Mouse (Mus musculus) kidney, adult 2 months (tissue): ENCODE results near the gene Ermp1. TPM values are rescaled to one million over a fixed set of nuclear protein-coding genes. Genes with fewer than 3 reads are reported as not detected.
A peak's percentile ranks its signal among the peaks of the same experiment; 100 is the strongest.

Experiments used
- DNase-seq: peaks from one replicate; pipeline ENCODE4 v3.0.0; 2021
- H3K27ac ChIP-seq: fragments of 200-500 bp; 2 replicates; pipeline ENCODE4 v1.5.1; 2012; ENCODE audit warnings: low read depth, low read length, control low read depth, inconsistent platforms; ENCODE audit not compliant: insufficient read depth
- H3K27me3 ChIP-seq: fragments of 200-500 bp; replicated peaks from 2 replicates; pipeline ENCODE4 v1.6.1; 2012; ENCODE audit warnings: mild to moderate bottlenecking, moderate library complexity, low read length, inconsistent platforms; ENCODE audit not compliant: control insufficient read depth, insufficient read depth
- H3K36me3 ChIP-seq: fragments of 200-500 bp; 2 replicates; pipeline ENCODE4 v1.6.1; 2012; ENCODE audit warnings: mild to moderate bottlenecking, moderate library complexity, low read length, inconsistent platforms; ENCODE audit not compliant: control insufficient read depth, insufficient read depth
- H3K4me1 ChIP-seq: fragments of 200-500 bp; 2 replicates; pipeline ENCODE4 v1.6.1; 2011; ENCODE audit warnings: low read length; ENCODE audit not compliant: control insufficient read depth, insufficient read depth
- H3K4me3 ChIP-seq: fragments of 200-500 bp; 2 replicates; pipeline ENCODE4 v1.5.1; 2011; ENCODE audit warnings: mild to moderate bottlenecking, low read depth, low read length, control low read depth; ENCODE audit not compliant: insufficient read depth
- CTCF ChIP-seq: fragments of 200-500 bp; conservative IDR thresholded peaks from 2 replicates; pipeline ENCODE4 v1.5.1; 2011; ENCODE audit warnings: low read depth, mild to moderate bottlenecking, control low read depth, low read length, moderate library complexity, mixed read lengths; ENCODE audit not compliant: insufficient read depth, insufficient read length
- POLR2A ChIP-seq: fragments of 200-500 bp; IDR thresholded peaks from one replicate; pipeline ENCODE4 v1.6.1; 2011; ENCODE audit warnings: low read depth, low read length, control low read depth
- WGBS: fragments of 180-500 bp; shearing (Covaris S2); methylation state at CpG from one replicate; pipeline ENCODE4 v1.1.7; 2018; 5-methylcytosine and 5-hydroxymethylcytosine counted together
- polyA plus RNA-seq: library from polyadenylated mRNA; depleted of rRNA; stranded (reverse); fragments of >200 nt; gene quantifications from 2 replicates; pipeline ENCODE4 v1.2.3, GENCODE M21; 2012

Ermp1 gene
- polyA plus RNA-seq, 1 experiment, result 23.9 TPM

DNA sequence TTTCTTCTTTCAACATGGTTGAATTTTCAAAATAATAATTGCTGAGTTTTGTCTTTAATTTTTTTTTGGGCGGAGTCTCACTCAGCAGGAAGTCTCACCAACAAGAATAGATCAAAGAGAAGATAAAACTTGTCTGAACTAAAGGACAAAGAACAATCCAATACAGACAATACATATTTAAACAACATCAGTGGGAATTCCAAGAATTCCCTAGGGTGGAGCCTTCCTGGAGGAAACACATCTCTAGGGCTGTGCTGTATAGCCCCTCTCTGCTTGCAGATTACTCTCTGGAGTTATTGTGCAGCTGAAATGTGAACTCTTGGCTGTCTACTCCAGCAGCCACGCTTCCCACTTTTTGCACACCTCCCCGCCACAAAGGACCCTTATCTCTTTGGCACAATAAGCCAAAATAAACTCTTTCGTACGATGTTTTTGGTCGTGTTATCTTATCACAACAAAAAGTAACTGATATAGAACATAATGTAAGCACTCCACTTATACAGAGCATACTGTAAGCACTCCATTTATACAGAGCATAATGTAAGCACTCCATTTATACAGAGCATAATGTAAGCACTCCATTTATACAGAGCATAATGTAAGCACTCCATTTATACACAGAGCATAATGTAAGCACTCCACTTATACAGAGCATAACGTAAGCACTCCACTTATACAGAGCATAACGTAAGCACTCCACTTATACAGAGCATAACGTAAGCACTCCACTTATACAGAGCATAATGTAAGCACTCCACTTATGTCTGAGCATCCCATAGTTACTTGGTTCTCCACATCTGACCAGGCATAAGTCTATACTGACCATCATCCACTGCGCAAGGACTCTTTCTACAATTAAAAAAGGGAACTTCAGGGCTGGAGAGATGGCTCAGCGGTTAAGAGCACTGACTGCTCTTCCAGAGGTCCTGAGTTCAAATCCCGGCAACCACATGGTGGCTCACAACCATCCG, 32.3 kb upstream of the Ermp1 start:
- H3K27me3 ChIP-seq, result no peaks in the 10 kb centered on the region
- H3K4me1 ChIP-seq, result no peaks in the 10 kb centered on the region
- whole genome bisulfite sequencing, result 83% methylated on average over 13 of the region's 13 CpGs
- DNase-seq, result no peak
- H3K27ac ChIP-seq, result no peak overlapping the region
- no peaks in the 10 kb centered on the region for H3K36me3 ChIP-seq
- TF ChIP-seq CTCF (no peak), POLR2A (no peak)
- no peak overlapping the region for H3K4me3 ChIP-seq

DNA sequence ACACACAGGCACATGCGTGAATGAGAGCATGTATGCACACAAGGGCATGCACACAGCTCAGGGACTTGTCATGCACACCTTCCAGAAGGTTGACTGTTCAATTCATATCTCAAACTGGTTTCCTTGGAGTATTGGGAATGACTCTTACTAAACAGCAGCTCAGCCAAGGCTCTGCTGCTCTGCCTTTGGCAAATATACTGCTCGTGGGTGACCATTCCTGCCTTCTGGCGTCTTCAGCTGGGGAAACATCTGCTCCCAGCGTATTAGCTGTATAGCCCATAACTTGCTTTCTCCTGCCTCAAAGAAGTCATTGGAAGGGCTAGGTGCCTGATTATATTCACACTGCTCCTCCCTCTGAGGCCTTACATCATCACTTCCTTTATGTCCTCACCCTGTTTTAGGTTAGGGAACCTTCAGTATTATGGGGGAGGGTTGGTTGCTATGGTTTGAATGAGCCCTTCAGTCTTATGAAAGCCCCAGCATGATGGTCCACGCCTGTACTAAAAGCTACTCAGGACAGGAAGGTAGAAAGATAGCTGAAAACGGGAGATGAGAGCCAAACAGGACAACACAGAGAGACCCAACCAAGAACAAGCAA, 30.1 kb upstream of the Ermp1 start:
- no peak for DNase-seq
- WGBS, result 89% methylated on average over 6 of the region's 6 CpGs
- Histone ChIP-seq H3K36me3 (no peaks in the 10 kb centered on the region), H3K27ac (no peak overlapping the region), H3K27me3 (no peaks in the 10 kb centered on the region), H3K4me3 (no peak overlapping the region), H3K4me1 (no peaks in the 10 kb centered on the region)
- TF ChIP-seq POLR2A (no peak), CTCF (no peak)

DNA sequence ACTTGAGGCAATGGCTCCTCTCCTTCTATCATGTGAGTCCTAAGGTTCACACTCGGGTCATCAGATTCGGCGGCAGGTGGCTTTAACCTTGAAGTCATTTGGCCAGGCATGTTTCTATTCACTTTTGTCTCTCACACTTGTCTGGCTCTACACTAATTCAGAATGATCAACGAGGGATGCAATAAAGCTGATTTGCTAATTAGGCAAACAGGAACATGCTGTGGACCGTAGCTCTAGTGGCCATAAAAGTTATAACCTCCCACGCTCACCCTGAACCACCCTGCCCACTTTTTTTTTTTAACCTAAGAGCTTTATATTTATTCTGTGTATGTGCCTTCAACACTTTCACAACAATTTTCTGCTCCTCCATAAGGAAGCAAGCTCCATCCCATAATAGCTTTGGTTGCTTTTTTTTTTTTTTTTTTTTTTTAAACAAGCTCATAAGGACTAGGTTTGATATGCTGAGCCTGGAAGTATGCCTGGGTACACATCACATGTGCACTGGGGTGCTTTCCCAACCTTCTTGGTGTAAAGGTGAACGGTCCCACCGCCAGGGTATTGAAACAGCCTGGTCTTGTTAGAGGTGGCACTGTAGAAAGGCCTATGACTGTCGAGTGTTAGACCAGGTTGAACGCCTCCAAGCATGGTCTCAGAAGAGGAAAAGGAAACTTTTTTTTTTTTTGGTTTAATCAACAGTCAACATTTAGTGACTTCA, 28.4 kb upstream of the Ermp1 start:
- Histone ChIP-seq H3K27me3 (no peaks in the 10 kb centered on the region), H3K36me3 (no peaks in the 10 kb centered on the region), H3K27ac (peak overlapping the region; percentile 58; the same call in 1 of the 2 replicates), H3K4me1 (no peaks in the 10 kb centered on the region), H3K4me3 (no peak overlapping the region)
- TF ChIP-seq POLR2A (no peak), CTCF (0 out of 2 replicates have a peak, but pooled peaks have one; percentile 2)
- WGBS, result 51% methylated on average over 10 of the region's 10 CpGs
- no peak for DNase-seq

DNA sequence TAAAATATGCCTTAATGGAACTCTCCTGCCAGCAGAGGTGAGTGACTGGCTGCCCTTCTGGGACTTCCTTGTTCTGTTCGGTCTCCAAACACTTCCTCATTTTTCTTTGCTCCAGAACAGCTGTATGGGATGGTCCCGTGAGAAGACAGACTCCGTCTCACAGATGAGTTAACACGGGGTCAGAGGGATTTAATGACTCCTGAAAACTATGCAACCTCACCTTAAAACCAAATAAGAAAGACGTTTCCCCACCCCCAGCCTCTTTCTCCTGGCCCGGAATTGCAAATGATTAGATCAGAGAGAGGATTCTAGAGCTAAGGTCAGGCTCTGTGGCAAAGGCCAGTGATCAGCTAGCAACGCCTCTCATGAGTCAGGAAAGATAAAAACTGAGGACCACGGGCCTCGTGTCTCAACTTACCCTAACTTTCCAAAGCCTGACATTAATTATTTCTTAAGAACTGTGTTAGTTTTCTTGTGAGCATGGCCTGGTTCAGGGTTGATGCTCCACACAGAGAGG, 27.4 kb upstream of the Ermp1 start:
- Histone ChIP-seq H3K4me1 (no peaks in the 10 kb centered on the region), H3K4me3 (no peak overlapping the region), H3K27me3 (no peaks in the 10 kb centered on the region), H3K36me3 (no peaks in the 10 kb centered on the region), H3K27ac (no peak overlapping the region; the same call in 1 of the 2 replicates)
- no peak for TF ChIP-seq POLR2A
- TF ChIP-seq CTCF, result no peak
- WGBS, result 22% methylated on average over 9 of the region's 9 CpGs
- peak; percentile 22 for DNase-seq

DNA sequence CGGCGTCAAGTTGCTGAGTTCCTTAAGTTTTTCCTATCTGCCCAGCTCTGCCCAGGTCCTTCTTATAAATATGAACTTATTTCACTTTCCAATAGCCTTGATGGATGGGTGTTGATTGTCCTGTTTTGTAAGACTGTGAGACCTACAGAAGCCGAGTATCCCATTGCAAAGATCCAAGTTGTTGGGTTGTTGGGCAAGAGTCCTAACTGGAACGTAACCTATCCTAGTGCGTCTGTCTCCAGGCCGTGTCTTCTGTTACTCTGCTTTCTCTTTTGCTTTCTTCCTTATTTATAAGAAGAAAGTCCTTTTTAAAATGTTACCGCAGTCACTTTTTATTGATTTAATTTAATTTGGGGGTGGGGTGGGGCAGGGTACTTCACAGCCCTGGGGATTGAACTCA, 26.7 kb upstream of the Ermp1 start:
- no peaks in the 10 kb centered on the region for H3K4me1 ChIP-seq
- no peak for DNase-seq
- no peak for TF ChIP-seq CTCF
- TF ChIP-seq POLR2A, result no peak
- no peak overlapping the region for H3K4me3 ChIP-seq
- H3K36me3 ChIP-seq, result no peaks in the 10 kb centered on the region
- H3K27me3 ChIP-seq, result no peaks in the 10 kb centered on the region
- WGBS, result 95% methylated on average over 7 of the region's 7 CpGs
- H3K27ac ChIP-seq, result no peak overlapping the region; the same call in 1 of the 2 replicates

DNA sequence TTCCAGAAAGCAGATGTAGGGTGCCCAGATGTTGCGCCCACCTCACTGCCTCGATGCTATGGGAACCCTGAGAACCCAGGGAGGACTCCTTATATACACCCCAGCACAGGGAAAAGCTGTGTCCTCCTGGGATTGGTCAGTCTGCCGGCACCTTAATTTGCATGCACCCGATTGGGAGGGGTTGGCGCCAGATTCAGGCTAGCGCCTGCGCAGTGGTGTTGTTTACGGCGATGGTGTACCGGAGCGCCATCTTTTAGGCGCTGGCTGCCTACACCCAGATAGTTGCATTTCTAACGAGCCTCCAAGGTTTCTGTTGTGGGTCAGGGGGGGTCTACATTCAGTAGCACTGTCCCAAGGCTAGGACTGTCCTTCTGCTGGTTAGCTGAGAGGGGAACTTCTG, 24.4 kb upstream of the Ermp1 start:
- 95% methylated on average over 13 of the region's 13 CpGs for WGBS
- H3K36me3 ChIP-seq, result no peaks in the 10 kb centered on the region
- H3K27me3 ChIP-seq, result no peaks in the 10 kb centered on the region
- TF ChIP-seq CTCF (no peak), POLR2A (no peak)
- no peak overlapping the region for H3K27ac ChIP-seq
- H3K4me1 ChIP-seq, result no peaks in the 10 kb centered on the region
- H3K4me3 ChIP-seq, result no peak overlapping the region
- no peak for DNase-seq
